Mouse (Mus musculus): ENCODE results near the gene Zc3hc1. TPM values are rescaled to one million over a fixed set of nuclear protein-coding genes. Genes with fewer than 3 reads are reported as not detected.

The Zc3hc1 gene
- polyA plus RNA-seq, 2 experiments, result 41.5 to 64.6 TPM

DNA sequence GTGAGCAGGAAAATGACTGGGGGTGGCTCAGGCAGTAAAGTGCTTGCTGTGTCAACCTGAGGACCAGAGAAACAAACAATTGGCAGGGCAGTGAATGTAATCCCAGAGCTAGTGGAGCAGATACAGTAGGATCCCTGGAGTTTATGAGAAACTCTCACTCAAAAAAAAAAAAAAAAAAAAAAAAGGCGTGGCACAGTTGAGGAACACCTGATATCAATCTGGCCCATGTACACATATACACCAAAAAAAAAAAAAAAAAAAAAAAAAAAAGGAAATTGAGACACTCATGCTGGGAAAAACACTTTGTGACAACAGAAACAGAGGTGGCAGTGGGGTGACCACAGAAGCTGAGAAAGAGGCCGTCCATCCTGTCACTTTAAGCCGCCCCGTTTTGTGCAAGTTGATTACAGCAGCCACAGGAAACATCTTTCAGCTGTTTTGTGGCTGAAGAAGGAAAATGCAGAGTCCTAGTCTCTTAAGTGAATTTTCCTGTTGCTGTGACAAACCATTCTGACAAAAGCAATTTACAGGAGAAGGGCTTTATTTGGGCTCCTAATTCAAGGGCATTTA lies 64.8 kb downstream of the Zc3hc1 start:
- Histone ChIP-seq H3K9ac (ENCODE audit: low read depth, low read length, severe bottlenecking) (no peak overlapping the region), H3K4me1 (ENCODE audit: control insufficient read depth, insufficient read depth, low read length) (peaks cover under 1% of the 10 kb centered on the region; the same call in 1 of the 2 replicates), H3K4me3 (replicated peaks; ENCODE audit: low read length) (no peak overlapping the region), H3K9me3 (ENCODE audit: control insufficient read depth, low read length) (no peaks in the 10 kb centered on the region), H3K27ac (replicated peaks; ENCODE audit: low read depth, low read length) (no peak overlapping the region), H3K36me3 (ENCODE audit: control insufficient read depth, insufficient read depth, low read length) (no peaks in the 10 kb centered on the region), H3K27me3 (ENCODE audit: control insufficient read depth, insufficient read depth, low read length) (no peaks in the 10 kb centered on the region), H3K4me2 (replicated peaks; ENCODE audit: low read depth, low read length, severe bottlenecking) (no peak overlapping the region)
- ATAC-seq (ENCODE audit: low FRiP score, low read depth), result no peak
- DNase-seq (ENCODE audit: low spot score), result no peak
- TF ChIP-seq POLR2A (IDR thresholded peaks at IDR 0.05; ENCODE audit: borderline replicate concordance, extremely low read depth, insufficient read depth, insufficient read length), result no peak
- WGBS, result 63% methylated on average over 4 of the region's 4 CpGs

- peaks cover 6% of the 10 kb centered on the region for H3K4me1 ChIP-seq (ENCODE audit: control insufficient read depth, insufficient read depth, low read length)
- no peak overlapping the region for H3K4me3 ChIP-seq (replicated peaks; ENCODE audit: low read length)
- no peaks in the 10 kb centered on the region for H3K36me3 ChIP-seq (ENCODE audit: control insufficient read depth, insufficient read depth, low read length)
- no peak overlapping the region for H3K9ac ChIP-seq (ENCODE audit: low read depth, low read length, severe bottlenecking)
- no peak overlapping the region; the same call in 1 of the 2 replicates for H3K27ac ChIP-seq (replicated peaks; ENCODE audit: low read depth, low read length)
- DNase-seq (ENCODE audit: low spot score) (no peak), ATAC-seq (ENCODE audit: low FRiP score, low read depth) (no peak)
- no peak for TF ChIP-seq POLR2A (IDR thresholded peaks at IDR 0.05; ENCODE audit: borderline replicate concordance, extremely low read depth, insufficient read depth, insufficient read length)
- H3K4me2 ChIP-seq (replicated peaks; ENCODE audit: low read depth, low read length, severe bottlenecking), result no peak overlapping the region
- WGBS, result 26% methylated on average over 4 of the region's 4 CpGs
- H3K27me3 ChIP-seq (ENCODE audit: control insufficient read depth, insufficient read depth, low read length), result no peaks in the 10 kb centered on the region
- H3K9me3 ChIP-seq (ENCODE audit: control insufficient read depth, low read length), result no peaks in the 10 kb centered on the region
These were observed 69.8 kb downstream of the Zc3hc1 start for GRCm38 (mm10) chr6:30321002-30321401.

DNA sequence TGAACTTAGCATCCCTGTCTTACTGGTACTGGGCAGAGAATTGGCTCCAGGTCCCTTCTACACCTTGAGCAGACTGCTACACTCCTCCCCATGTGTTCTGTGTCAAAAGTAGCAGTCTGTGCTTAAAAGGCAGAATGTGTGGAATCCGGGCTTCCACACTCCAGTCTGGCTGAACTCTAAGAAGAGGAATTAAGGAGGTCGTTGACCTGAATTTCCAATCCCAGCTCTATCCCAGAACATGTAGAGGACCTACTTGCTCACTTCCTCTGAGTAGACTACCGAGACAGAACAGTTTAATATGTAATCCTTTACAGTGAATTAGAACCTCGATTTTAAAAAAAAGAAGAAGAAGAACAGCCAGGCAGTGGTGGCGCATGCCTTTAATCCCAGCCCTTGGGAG lies 71.6 kb downstream of the Zc3hc1 start:
- H3K9me3 ChIP-seq (ENCODE audit: control insufficient read depth, low read length), result no peaks in the 10 kb centered on the region
- peaks cover 6% of the 10 kb centered on the region for H3K4me1 ChIP-seq (ENCODE audit: control insufficient read depth, insufficient read depth, low read length)
- H3K9ac ChIP-seq (ENCODE audit: low read depth, low read length, severe bottlenecking), result no peak overlapping the region
- DNase-seq (ENCODE audit: low spot score) (no peak), ATAC-seq (ENCODE audit: low FRiP score, low read depth) (no peak)
- no peak overlapping the region for H3K4me3 ChIP-seq (replicated peaks; ENCODE audit: low read length)
- H3K4me2 ChIP-seq (replicated peaks; ENCODE audit: low read depth, low read length, severe bottlenecking), result no peak overlapping the region
- 86% methylated on average over 5 of the region's 5 CpGs for WGBS
- no peak overlapping the region for H3K27ac ChIP-seq (replicated peaks; ENCODE audit: low read depth, low read length)
- H3K36me3 ChIP-seq (ENCODE audit: control insufficient read depth, insufficient read depth, low read length), result no peaks in the 10 kb centered on the region
- H3K27me3 ChIP-seq (ENCODE audit: control insufficient read depth, insufficient read depth, low read length), result no peaks in the 10 kb centered on the region
- TF ChIP-seq POLR2A (IDR thresholded peaks at IDR 0.05; ENCODE audit: borderline replicate concordance, extremely low read depth, insufficient read depth, insufficient read length), result no peak

Other genes with a start within 250 kb of the Zc3hc1 start
- 43.0 and 45.7 TPM in 2 replicates for gene Ube2h, start 86.5 kb downstream of the Zc3hc1 start, polyA plus RNA-seq (2012; rRNA removed)
- 50.1 and 55.8 TPM in 2 replicates for gene Ube2h, start 86.5 kb downstream of the Zc3hc1 start, polyA plus RNA-seq (2014; fragmentation: Nextera tagmentation; extraction: Ambion mirVana)
- gene Klhdc10, start 10.8 kb upstream of the Zc3hc1 start, polyA plus RNA-seq (2012; rRNA removed), result 106 and 110 TPM in 2 replicates
- gene Klhdc10, start 10.8 kb upstream of the Zc3hc1 start, polyA plus RNA-seq (2014; fragmentation: Nextera tagmentation; extraction: Ambion mirVana), result 39.3 and 42.0 TPM in 2 replicates
- gene Tmem209, start 118.8 kb upstream of the Zc3hc1 start, polyA plus RNA-seq (2012; rRNA removed), result 47.5 and 63.2 TPM in 2 replicates
- 28.3 and 34.7 TPM in 2 replicates for gene Tmem209, start 118.8 kb upstream of the Zc3hc1 start, polyA plus RNA-seq (2014; fragmentation: Nextera tagmentation; extraction: Ambion mirVana)
- 0.10 and 0.12 TPM in 2 replicates for gene Ssmem1, start 118.8 kb upstream of the Zc3hc1 start, polyA plus RNA-seq (2012; rRNA removed)
- 0.17 TPM in 1 of 2 replicates, not detected in the other for gene Ssmem1, start 118.8 kb upstream of the Zc3hc1 start, polyA plus RNA-seq (2014; fragmentation: Nextera tagmentation; extraction: Ambion mirVana)
- 5.2 and 6.6 TPM in 2 replicates for gene Cpa2, start 150.6 kb upstream of the Zc3hc1 start, polyA plus RNA-seq (2012; rRNA removed)
- gene Cpa2, start 150.6 kb upstream of the Zc3hc1 start, polyA plus RNA-seq (2014; fragmentation: Nextera tagmentation; extraction: Ambion mirVana), result 5.3 and 6.5 TPM in 2 replicates
- gene Cpa4, start 177.3 kb upstream of the Zc3hc1 start, polyA plus RNA-seq (2012; rRNA removed), result 4.4 and 5.4 TPM in 2 replicates
- 1.9 and 2.1 TPM in 2 replicates for gene Cpa4, start 177.3 kb upstream of the Zc3hc1 start, polyA plus RNA-seq (2014; fragmentation: Nextera tagmentation; extraction: Ambion mirVana)
- 0.81 and 0.87 TPM in 2 replicates for gene Cpa5, start 220.0 kb upstream of the Zc3hc1 start, polyA plus RNA-seq (2012; rRNA removed)
- 0.57 and 0.99 TPM in 2 replicates for gene Cpa5, start 220.0 kb upstream of the Zc3hc1 start, polyA plus RNA-seq (2014; fragmentation: Nextera tagmentation; extraction: Ambion mirVana)
- gene Cpa1, start 248.2 kb upstream of the Zc3hc1 start, polyA plus RNA-seq (2012; rRNA removed), result 1.4 and 2.8 TPM in 2 replicates
- 1.1 and 1.3 TPM in 2 replicates for gene Cpa1, start 248.2 kb upstream of the Zc3hc1 start, polyA plus RNA-seq (2014; fragmentation: Nextera tagmentation; extraction: Ambion mirVana)